Mouse (Mus musculus) MEL (cell line): ENCODE results near the gene 1700017B05Rik.

Experiments used
- CTCF ChIP-seq, 3 experiments: IDR thresholded peaks in 2 of 3; conservative IDR thresholded peaks in 1 of 3; 2 replicates each; pipeline ENCODE4 v1.5.1; 2011 to 2012; ENCODE audit warnings: low read length in 3 of 3, low read depth in 2 of 3, mild to moderate bottlenecking in 2 of 3, improper control_type of control experiment in 1 of 3, inconsistent platforms in 1 of 3, mixed read lengths in 1 of 3, moderate library complexity in 1 of 3; ENCODE audit not compliant: control insufficient read depth in 1 of 3, insufficient read depth in 1 of 3, poor library complexity in 1 of 3, severe bottlenecking in 1 of 3
- MAX ChIP-seq: IDR thresholded peaks from 2 replicates; pipeline ENCODE4 v1.6.1; 2011; ENCODE audit warnings: low read length, improper control_type of control experiment
- MAZ ChIP-seq: IDR thresholded peaks from 2 replicates; pipeline ENCODE4 v1.6.1; 2012; ENCODE audit warnings: low read depth, mild to moderate bottlenecking, inconsistent platforms, low read length, improper control_type of control experiment
- ZMIZ1 ChIP-seq: IDR thresholded peaks from 2 replicates; pipeline ENCODE4 v1.6.1; 2012; ENCODE audit warnings: low read depth, mild to moderate bottlenecking, inconsistent platforms, low read length, improper control_type of control experiment, moderate library complexity

GRCm38 (mm10) chr9:57251139-57251538 is 11.3 kb downstream of the 1700017B05Rik start:
- TF ChIP-seq ZMIZ1 (no peak), CTCF (IDR thresholded peaks at IDR 0.05 in 2 of 3, conservative IDR thresholded peaks at IDR 0.05 in 1 of 3; ENCODE audit: control insufficient read depth in 1 of 3, insufficient read depth in 1 of 3, low read depth in 2 of 3, low read length in 3 of 3, poor library complexity in 1 of 3, severe bottlenecking in 1 of 3) (no peak), MAZ (0 out of 2 replicates have a peak, but pooled peaks have one; percentile 18), MAX (no peak)
